Mouse (Mus musculus) gastrocnemius, adult 8-10 months (tissue): ENCODE data around the gene Slc2a3. TPM values are rescaled to one million over a fixed set of nuclear protein-coding genes. Genes with fewer than 3 reads are reported as not detected.

Experiments
- DNase-seq, 2 experiments: peaks; one replicate each; pipeline ENCODE4 v3.0.0; 2022; ENCODE audit warnings: low spot score in 2 of 2
- total RNA-seq, 4 experiments: library from RNA; stranded (reverse); gene quantifications; 2 replicates each; pipeline ENCODE4 v1.2.4; 2022

Gene Slc2a3
- 10 to 100 TPM in 2 of 4 experiments, 1 to 10 TPM in 2; 3.6 to 12.3 (median 10.4) TPM for total RNA-seq

DNA sequence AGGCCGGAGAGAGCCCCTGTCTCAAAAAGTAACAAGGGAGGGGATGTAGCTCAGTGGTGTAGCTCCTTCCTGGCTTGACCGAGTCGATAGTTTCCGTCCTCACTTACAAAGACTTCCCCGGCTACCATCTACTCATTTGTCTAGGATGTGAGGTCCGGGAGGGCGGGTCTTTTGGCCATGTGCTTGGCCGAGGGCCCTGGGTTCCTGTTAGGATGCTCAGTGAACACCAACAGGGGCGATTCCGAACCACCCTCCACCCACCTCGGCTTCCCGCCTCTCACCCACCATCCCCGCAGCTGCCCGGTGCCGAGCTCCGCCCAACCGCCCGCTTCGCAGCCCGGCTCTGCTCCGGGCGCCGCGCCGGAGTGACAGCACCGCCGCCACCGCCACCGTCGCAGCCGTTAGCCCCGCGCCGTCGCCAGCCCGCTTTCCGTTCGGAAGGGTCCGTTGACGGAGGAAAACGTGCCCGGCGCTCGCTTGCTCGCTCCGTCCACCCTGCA is at the start of gene Slc2a3:
TSS of gene Slc2a3 (minus strand) at position 340 of the 500 bp plus-strand sequence.
- peak; percentile 30 to 34 for DNase-seq

GRCm38 (mm10) chr6:122843759-122844158 is 42.3 kb upstream of the Slc2a3 start:
- no peak for DNase-seq

DNA sequence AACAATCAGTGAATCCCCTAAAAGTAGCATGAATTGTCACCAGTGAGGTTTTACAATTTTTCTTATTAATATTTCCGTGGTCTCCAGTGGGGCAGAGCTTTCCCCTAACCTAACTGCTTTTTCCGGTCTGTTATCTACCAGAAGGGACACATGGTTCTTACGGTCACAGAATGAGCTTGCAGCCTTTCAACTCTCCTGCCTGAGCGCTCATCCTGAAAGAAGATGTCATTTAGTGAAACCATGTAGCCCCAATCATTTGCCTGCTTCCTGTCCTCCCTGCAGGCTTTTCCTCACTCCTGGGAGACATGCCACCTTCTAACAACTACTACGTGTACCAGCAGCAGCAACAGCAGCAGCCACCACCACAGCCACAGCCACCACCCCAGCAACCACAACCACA is 36.1 kb upstream of the Slc2a3 start:
- DNase-seq, result no peak

- DNase-seq, result no peak
Measured at GRCm38 (mm10) chr6:122836974-122837373, 35.5 kb upstream of the Slc2a3 start.

- DNase-seq, result no peak
Measured at GRCm38 (mm10) chr6:122834365-122834764, 32.9 kb upstream of the Slc2a3 start.

DNA sequence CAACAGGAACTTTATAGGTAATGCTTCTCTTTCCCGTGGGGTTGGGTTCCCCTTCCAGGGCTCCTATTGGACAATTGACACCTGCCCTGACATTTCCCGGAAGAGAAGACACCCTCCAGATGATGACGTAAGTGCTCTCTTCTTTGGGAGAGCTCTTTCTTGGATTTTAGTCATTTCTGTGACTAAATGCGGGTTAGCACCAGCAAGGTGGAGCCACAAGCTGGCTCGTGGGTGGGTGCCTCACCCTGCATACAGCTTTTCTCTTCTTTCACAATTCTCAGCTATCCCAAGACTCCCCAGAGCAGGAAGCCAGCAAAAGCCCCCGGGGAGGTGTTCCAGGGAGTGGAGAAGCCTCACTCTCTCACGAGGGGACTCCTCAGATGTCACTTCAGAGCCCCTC is 31.4 kb upstream of the Slc2a3 start:
- no peak for DNase-seq

- no peak for DNase-seq
Measured at GRCm38 (mm10) chr6:122828086-122828485, 26.6 kb upstream of the Slc2a3 start.

GRCm38 (mm10) chr6:122825923-122826742 is 24.7 kb upstream of the Slc2a3 start:
- peak; percentile 41 to 59 for DNase-seq

DNA sequence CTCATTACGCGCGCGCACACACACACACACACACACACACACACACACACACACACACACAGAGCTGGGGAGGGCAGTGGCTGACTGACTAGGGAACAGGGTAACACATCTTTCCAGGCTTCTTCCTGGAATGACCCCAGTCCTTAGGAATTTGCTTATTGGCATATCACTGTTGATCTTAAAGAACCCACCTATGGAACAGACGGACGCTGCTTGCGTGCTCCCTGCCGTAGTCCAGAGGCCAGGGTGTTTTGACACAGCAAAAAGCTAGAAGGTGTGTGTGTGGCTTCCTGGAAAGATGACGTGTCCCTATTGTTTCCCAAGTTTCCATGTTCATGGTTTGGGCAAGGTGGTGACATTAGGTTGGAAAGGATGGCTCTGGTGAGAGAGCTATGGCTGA is 23.7 kb upstream of the Slc2a3 start:
- DNase-seq, result no peak

- peak; percentile 19 to 32 for DNase-seq
Measured at GRCm38 (mm10) chr6:122824086-122824485, 22.6 kb upstream of the Slc2a3 start.

- DNase-seq, result no peak
Measured at GRCm38 (mm10) chr6:122821822-122822221, 20.4 kb upstream of the Slc2a3 start.

DNA sequence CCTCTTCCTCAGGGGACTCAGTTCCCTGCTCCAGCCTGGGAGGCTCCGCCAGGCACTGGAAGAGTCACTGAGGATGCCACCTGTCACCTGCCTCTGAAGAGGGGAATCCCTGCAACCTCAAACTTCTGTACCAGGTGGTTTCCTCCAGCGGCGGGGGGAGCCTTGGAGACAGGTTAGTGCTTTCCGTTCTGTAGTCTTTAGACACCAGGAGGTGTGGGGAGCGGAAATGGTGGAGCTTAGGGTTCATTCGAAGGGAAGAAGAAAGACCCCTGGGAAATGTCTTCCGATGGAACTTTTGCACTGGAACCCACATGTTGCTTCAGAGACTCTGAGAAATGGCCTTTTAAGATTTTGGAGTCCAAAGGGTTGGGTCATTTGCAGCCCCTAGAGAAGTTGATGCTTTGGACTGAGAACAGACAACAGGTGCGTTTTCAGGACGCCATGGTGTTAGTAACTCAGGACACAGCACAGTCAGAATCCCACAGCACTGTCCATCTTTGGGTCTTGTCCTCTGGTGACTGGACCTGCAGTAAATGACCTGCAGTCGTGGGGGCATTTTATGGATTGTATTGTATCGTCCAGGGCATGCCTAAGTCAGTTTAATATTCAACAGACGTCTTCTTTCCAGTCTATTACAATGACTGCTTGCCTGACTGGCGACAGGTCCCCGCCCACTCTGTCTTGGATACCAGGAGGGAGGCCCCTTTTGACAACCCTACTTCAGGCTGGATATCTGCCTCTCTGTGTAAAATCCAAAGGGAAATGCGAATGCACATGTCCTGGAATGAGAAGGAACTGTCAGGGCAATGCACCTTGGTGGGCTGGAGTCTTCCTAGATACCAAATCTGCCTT is 19.6 kb upstream of the Slc2a3 start:
- no peak for DNase-seq

- DNase-seq, result no peak
Measured at GRCm38 (mm10) chr6:122820071-122820798, 18.8 kb upstream of the Slc2a3 start.

DNA sequence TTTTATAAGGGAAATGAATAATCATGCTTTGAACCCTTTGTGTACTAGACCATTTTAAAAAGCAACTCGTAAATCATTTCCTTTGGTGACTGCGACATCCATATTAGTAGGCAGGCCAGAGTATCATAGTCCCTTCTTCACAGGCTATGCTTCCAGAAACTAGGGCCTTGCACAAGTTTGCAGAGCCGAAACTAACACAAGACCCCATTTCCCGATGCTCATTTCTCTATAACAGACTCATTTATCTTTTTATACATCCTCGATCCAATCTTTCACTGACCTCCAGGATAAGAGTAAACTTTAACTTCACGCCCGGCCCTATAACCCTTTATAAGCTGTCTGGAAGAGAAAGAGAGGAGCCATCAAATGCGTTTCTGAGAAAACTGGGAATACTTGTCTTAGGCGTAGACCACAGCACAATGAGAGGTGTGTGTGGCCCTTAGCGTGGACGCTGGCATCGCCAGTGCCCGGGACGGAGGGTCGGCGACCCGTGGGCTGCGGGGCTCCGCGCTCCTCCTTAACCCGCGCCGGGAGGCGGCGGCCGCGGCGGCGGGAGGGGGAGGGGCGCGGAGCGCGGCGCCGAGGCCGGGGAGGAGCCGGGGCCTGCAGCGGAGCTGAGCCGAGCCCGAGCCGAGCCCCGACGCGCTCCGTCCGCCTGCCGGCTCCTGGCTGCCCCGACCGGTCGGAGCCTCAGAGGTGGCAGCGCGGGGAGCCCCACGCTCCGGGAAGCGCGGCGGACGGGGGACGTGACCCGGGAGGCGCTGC is 18.0 kb upstream of the Slc2a3 start, which contains the start of gene Foxj2:
TSS of gene Foxj2 (plus strand) at position 609 of the 765 bp plus-strand sequence.
- peak; percentile 47 to 61 for DNase-seq

DNA sequence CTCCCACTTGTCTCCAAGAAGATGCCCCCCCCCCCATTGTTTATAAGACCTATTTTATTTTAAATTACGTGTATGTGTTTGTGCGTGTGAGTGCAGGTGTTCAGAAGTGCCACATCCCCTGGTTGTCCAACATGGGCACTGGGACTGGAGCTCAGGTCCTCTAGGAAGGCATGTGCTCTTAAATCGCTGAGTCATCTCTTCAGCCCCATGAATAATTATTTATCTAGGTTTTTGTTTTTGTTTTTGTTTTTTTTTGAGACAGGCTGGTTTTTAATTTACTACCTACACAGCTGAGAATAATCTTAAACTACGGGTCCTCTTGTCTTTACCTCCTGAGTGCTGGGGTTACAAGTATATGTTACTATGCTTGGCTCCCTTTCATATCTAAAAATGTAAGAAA is 12.2 kb upstream of the Slc2a3 start:
- no peak for DNase-seq

- DNase-seq, result no peak
Measured at GRCm38 (mm10) chr6:122812716-122813115, 11.3 kb upstream of the Slc2a3 start.

DNA sequence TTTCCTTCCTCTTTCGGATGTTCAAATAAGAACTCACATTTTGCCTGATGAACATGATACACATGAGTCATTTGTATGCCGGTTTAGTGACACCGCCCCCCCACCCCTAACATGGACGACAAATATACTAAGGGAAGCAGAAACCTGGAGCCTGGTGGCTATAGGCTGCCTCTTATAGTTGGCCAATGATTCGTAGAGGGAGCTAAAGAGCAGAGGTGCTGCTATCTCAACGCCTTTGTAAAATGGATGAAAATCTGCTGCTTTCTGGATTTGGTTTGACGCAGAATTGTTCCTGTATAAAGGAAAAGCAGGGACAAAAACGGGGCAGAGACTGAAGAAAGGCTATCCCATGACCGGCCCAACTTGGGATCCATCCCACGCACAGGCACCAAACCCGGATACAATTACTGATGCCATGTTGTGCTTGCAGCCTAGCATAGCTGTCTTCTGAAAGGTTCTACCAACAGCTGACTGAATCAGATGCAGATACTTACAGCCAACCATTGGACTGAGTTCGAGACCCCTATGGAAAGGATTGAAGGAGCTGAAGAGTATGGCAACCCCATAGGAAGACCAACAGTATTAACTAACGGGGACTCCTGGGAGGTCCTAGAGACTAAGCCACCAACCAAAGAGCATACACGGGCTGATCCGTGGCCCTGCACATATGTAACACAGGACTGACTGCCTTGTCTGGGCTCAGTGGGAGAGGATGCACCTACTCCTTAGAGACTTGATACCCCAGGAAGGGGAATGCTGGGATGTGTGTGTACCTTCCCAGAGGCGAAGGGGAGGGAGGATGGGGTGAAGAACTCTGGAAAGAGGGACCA is 10.5 kb upstream of the Slc2a3 start:
- DNase-seq, result no peak

- DNase-seq, result peak; percentile 86 to 91
Measured at GRCm38 (mm10) chr6:122811280-122811652, 9.8 kb upstream of the Slc2a3 start.

GRCm38 (mm10) chr6:122810615-122811279 is 9.3 kb upstream of the Slc2a3 start:
- peak; percentile 95 to 96 for DNase-seq
